Mouse (Mus musculus): ENCODE measurements around the gene Klf7. TPM values are rescaled to one million over a fixed set of nuclear protein-coding genes. Genes with fewer than 3 reads are reported as not detected.
"Not testable (repeated sequence)": the region's sequence is repeated elsewhere in the genome, so short reads cannot be mapped to it uniquely, and the experiment has no call there.

Gene Klf7
- polyA plus RNA-seq, 1 experiment from 2014 or later = 9.6 TPM

- Histone ChIP-seq H3K9me3 (replicated peaks) (no peaks in the 10 kb centered on the region), H3K4me1 (peaks cover 26% of the 10 kb centered on the region), H3K27me3 (ENCODE audit: low read depth, poor library complexity, severe bottlenecking) (no peaks in the 10 kb centered on the region), H3K27ac (peak overlapping the region; percentile 100; the same call in 1 of the 2 replicates), H3K36me3 (no peaks in the 10 kb centered on the region), H3K4me3 (peak overlapping the region; percentile 83)
- DNase-seq (ENCODE audit: low spot score) = no peak
- WGBS = 53% methylated on average over 6 of the region's 6 CpGs
These were observed 3.6 kb downstream of the Klf7 start for GRCm38 (mm10) chr1:64118285-64119170.

- H3K27me3 ChIP-seq (ENCODE audit: low read depth, poor library complexity, severe bottlenecking) = no peaks in the 10 kb centered on the region
- 86% methylated on average over 11 of the region's 11 CpGs for WGBS
- no peak overlapping the region for H3K27ac ChIP-seq
- no peak overlapping the region for H3K4me3 ChIP-seq
- no peaks in the 10 kb centered on the region for H3K9me3 ChIP-seq (replicated peaks)
- no peak for DNase-seq (ENCODE audit: low spot score)
- H3K36me3 ChIP-seq = no peaks in the 10 kb centered on the region
- peaks cover 26% of the 10 kb centered on the region for H3K4me1 ChIP-seq
These were observed 4.4 kb downstream of the Klf7 start for GRCm38 (mm10) chr1:64117478-64118284.

GRCm38 (mm10) chr1:64116746-64117455 is 5.2 kb downstream of the Klf7 start:
- no peaks in the 10 kb centered on the region for H3K27me3 ChIP-seq (ENCODE audit: low read depth, poor library complexity, severe bottlenecking)
- DNase-seq (ENCODE audit: low spot score) = no peak
- no peak overlapping the region for H3K27ac ChIP-seq
- WGBS = 84% methylated on average over 6 of the region's 6 CpGs
- no peaks in the 10 kb centered on the region for H3K36me3 ChIP-seq
- no peaks in the 10 kb centered on the region for H3K9me3 ChIP-seq (replicated peaks)
- H3K4me1 ChIP-seq = peaks cover 20% of the 10 kb centered on the region
- H3K4me3 ChIP-seq = no peak overlapping the region

GRCm38 (mm10) chr1:64114579-64114978 is 7.5 kb downstream of the Klf7 start:
- Histone ChIP-seq H3K4me3 (no peak overlapping the region), H3K4me1 (peaks cover 10% of the 10 kb centered on the region), H3K9me3 (replicated peaks) (no peaks in the 10 kb centered on the region), H3K36me3 (no peaks in the 10 kb centered on the region), H3K27me3 (ENCODE audit: low read depth, poor library complexity, severe bottlenecking) (no peaks in the 10 kb centered on the region), H3K27ac (no peak overlapping the region)
- 89% methylated on average over 3 of the region's 3 CpGs for WGBS
- no peak for DNase-seq (ENCODE audit: low spot score)

- H3K27me3 ChIP-seq (ENCODE audit: low read depth, poor library complexity, severe bottlenecking); H3K36me3 ChIP-seq; H3K4me3 ChIP-seq; H3K9me3 ChIP-seq (replicated peaks); H3K27ac ChIP-seq; DNase-seq (ENCODE audit: low spot score): not testable (repeated sequence)
- peaks cover 12% of the 10 kb centered on the region for H3K4me1 ChIP-seq
- WGBS = 83% methylated on average over 3 of the region's 3 CpGs
These were observed 13.4 kb downstream of the Klf7 start for GRCm38 (mm10) chr1:64108653-64109052.

GRCm38 (mm10) chr1:64107526-64107925 is 14.6 kb downstream of the Klf7 start:
- no peaks in the 10 kb centered on the region for H3K27me3 ChIP-seq (ENCODE audit: low read depth, poor library complexity, severe bottlenecking)
- H3K36me3 ChIP-seq = peaks cover 6% of the 10 kb centered on the region; the same call in 1 of the 2 replicates
- no peak overlapping the region for H3K4me3 ChIP-seq
- H3K4me1 ChIP-seq = peaks cover 12% of the 10 kb centered on the region
- no peak for DNase-seq (ENCODE audit: low spot score)
- 74% methylated on average over 7 of the region's 7 CpGs for WGBS
- no peak overlapping the region for H3K27ac ChIP-seq
- H3K9me3 ChIP-seq (replicated peaks) = no peaks in the 10 kb centered on the region

GRCm38 (mm10) chr1:64106127-64106526 is 16.0 kb downstream of the Klf7 start:
- WGBS = 48% methylated on average over 5 of the region's 5 CpGs
- peak overlapping the region; percentile 31; the same call in 1 of the 2 replicates for H3K27ac ChIP-seq
- no peak for DNase-seq (ENCODE audit: low spot score)
- H3K4me3 ChIP-seq = no peak overlapping the region
- H3K9me3 ChIP-seq (replicated peaks) = no peaks in the 10 kb centered on the region
- no peaks in the 10 kb centered on the region for H3K27me3 ChIP-seq (ENCODE audit: low read depth, poor library complexity, severe bottlenecking)
- H3K36me3 ChIP-seq = peaks cover 6% of the 10 kb centered on the region; the same call in 1 of the 2 replicates
- peaks cover 18% of the 10 kb centered on the region for H3K4me1 ChIP-seq

GRCm38 (mm10) chr1:64105181-64105646 is 16.9 kb downstream of the Klf7 start:
- 95% methylated on average over 7 of the region's 7 CpGs for WGBS
- peaks cover 26% of the 10 kb centered on the region for H3K4me1 ChIP-seq

GRCm38 (mm10) chr1:64104665-64105064 is 17.4 kb downstream of the Klf7 start:
- 93% methylated on average over 3 of the region's 3 CpGs for WGBS
- Histone ChIP-seq H3K36me3 (peaks cover 6% of the 10 kb centered on the region; the same call in 1 of the 2 replicates), H3K4me3 (no peak overlapping the region), H3K4me1 (peaks cover 26% of the 10 kb centered on the region), H3K27ac (no peak overlapping the region), H3K27me3 (ENCODE audit: low read depth, poor library complexity, severe bottlenecking) (no peaks in the 10 kb centered on the region), H3K9me3 (replicated peaks) (no peaks in the 10 kb centered on the region)
- DNase-seq (ENCODE audit: low spot score) = no peak

More at GRCm38 (mm10) chr1:64105181-64105646, 16.9 kb downstream of the Klf7 start:
- no peak for DNase-seq (ENCODE audit: low spot score)
- H3K27me3 ChIP-seq (ENCODE audit: low read depth, poor library complexity, severe bottlenecking) = no peaks in the 10 kb centered on the region
- H3K36me3 ChIP-seq = peaks cover 6% of the 10 kb centered on the region; the same call in 1 of the 2 replicates
- no peak overlapping the region for H3K27ac ChIP-seq
- no peak overlapping the region for H3K4me3 ChIP-seq
- no peaks in the 10 kb centered on the region for H3K9me3 ChIP-seq (replicated peaks)

- no peak overlapping the region for H3K4me3 ChIP-seq
- H3K36me3 ChIP-seq = peaks cover 6% of the 10 kb centered on the region; the same call in 1 of the 2 replicates
- no peak for DNase-seq (ENCODE audit: low spot score)
- H3K27me3 ChIP-seq (ENCODE audit: low read depth, poor library complexity, severe bottlenecking) = no peaks in the 10 kb centered on the region
- H3K4me1 ChIP-seq = peaks cover 38% of the 10 kb centered on the region
- no peak overlapping the region; the same call in 1 of the 2 replicates for H3K27ac ChIP-seq
- H3K9me3 ChIP-seq (replicated peaks) = no peaks in the 10 kb centered on the region
- WGBS = 70% methylated on average over 3 of the region's 3 CpGs
These were observed 20.8 kb downstream of the Klf7 start for GRCm38 (mm10) chr1:64101331-64101730.

GRCm38 (mm10) chr1:64098800-64099199 is 23.3 kb downstream of the Klf7 start:
- Histone ChIP-seq H3K27me3 (ENCODE audit: low read depth, poor library complexity, severe bottlenecking) (no peaks in the 10 kb centered on the region), H3K4me1 (peaks cover 32% of the 10 kb centered on the region), H3K4me3 (no peak overlapping the region), H3K36me3 (0 out of 2 replicates have a peak, but pooled peaks cover under 1% of the 10 kb centered on the region), H3K27ac (no peak overlapping the region), H3K9me3 (replicated peaks) (no peaks in the 10 kb centered on the region)
- no peak for DNase-seq (ENCODE audit: low spot score)
- WGBS = 72% methylated on average over 4 of the region's 4 CpGs

GRCm38 (mm10) chr1:64097640-64098287 is 24.3 kb downstream of the Klf7 start:
- 67% methylated on average over 6 of the region's 6 CpGs for WGBS
- H3K36me3 ChIP-seq = no peaks in the 10 kb centered on the region
- no peak overlapping the region for H3K4me3 ChIP-seq
- no peaks in the 10 kb centered on the region for H3K9me3 ChIP-seq (replicated peaks)
- peak overlapping the region; percentile 58 for H3K27ac ChIP-seq
- no peaks in the 10 kb centered on the region for H3K27me3 ChIP-seq (ENCODE audit: low read depth, poor library complexity, severe bottlenecking)
- peaks cover 32% of the 10 kb centered on the region for H3K4me1 ChIP-seq
- DNase-seq (ENCODE audit: low spot score) = no peak

Data from limb, embryonic 10.5 days (tissue).